Mouse (Mus musculus): ENCODE data around the gene Calm1.

Gene Calm1

DNA sequence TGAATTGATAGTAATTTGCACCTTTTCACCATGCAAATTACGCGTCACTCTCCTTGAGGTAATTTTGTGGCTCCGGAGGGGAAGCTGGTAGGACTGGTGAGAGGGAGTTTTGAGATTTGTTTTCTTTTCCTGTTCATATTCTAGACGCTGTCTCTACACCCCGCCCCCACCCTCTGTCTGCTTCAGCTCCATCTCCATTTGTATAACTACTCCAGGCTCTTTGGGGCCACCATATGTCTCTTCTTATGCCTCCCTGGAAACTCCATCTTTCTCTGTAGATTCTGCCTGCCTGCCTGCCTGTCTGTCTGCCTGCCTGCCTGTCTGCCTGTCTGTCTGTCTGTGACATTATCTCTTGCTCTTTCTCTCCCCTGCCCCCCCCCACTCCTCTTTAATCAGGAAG is 26.8 kb downstream of the Calm1 start:
- no peak for DNase-seq

- DNase-seq: no peak
Observed at GRCm38 (mm10) chr12:100226621-100227020, 27.4 kb downstream of the Calm1 start.

GRCm38 (mm10) chr12:100228041-100228725 is 28.9 kb downstream of the Calm1 start:
- DNase-seq: no peak

DNA sequence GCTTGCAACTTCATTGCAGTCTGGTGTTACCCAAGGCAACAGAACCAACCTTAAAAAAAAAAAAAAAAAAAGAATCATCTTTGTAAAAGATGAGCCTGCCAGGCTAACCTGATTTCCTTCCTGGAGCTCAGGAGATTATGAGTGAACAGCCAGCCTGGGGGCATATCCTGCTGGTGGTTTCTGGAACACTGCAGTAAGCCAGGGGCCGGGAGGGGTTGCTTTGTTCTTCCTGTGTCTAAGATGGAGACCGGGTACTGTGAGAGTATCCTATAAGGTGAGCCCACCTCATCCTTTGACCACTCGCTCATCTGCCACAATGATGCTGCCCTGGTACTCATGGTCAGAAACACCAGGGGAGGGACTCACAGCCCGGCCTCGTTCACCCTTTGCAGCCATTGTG is 35.0 kb downstream of the Calm1 start:
- DNase-seq: no peak

DNA sequence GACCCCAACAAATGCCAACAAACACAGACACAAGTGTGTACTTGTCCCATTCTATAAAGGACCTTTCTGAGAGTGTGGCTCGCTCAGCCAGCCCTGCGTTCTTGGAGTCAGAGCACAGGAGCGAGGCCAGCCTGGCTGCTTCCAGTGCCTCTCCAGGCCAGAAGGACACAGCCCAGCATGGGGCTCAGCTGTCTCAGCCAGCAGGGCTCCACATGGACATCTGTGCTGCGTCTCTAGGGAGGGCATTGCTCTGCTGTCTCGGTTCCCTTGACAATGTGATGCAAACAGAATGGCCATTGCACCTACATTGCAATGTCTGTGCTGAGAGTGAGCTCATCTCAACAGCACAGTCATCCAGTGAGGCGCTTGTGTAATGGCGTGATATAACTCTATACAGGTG is 35.7 kb downstream of the Calm1 start:
- DNase-seq: peak; percentile 54 to 71

- DNase-seq: peak in 1 of 2 experiments; percentile 42
Observed at GRCm38 (mm10) chr12:100235423-100235822, 36.2 kb downstream of the Calm1 start.

GRCm38 (mm10) chr12:100239404-100239803 is 40.2 kb downstream of the Calm1 start:
- DNase-seq: no peak

DNA sequence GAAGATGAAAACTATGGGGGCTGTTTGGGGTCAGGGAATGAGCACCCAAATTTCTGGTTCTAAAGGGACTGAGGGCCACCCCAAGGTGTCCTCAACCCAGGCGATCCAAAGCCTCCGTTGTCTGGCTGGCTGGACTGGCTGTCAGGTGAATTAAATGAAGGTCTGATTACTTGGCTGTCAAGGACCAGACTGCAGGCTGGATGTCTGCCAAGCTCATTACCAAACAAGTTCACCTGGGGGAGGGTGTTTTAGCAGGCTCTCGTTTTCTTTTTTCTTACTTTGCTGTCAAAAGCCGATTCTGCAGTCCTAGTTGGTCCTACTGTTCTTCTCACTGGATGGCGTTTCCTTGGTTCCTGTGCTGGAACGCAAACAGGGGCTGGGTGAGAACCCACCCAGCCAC is 40.6 kb downstream of the Calm1 start:
- peak; percentile 60 to 63 for DNase-seq

DNA sequence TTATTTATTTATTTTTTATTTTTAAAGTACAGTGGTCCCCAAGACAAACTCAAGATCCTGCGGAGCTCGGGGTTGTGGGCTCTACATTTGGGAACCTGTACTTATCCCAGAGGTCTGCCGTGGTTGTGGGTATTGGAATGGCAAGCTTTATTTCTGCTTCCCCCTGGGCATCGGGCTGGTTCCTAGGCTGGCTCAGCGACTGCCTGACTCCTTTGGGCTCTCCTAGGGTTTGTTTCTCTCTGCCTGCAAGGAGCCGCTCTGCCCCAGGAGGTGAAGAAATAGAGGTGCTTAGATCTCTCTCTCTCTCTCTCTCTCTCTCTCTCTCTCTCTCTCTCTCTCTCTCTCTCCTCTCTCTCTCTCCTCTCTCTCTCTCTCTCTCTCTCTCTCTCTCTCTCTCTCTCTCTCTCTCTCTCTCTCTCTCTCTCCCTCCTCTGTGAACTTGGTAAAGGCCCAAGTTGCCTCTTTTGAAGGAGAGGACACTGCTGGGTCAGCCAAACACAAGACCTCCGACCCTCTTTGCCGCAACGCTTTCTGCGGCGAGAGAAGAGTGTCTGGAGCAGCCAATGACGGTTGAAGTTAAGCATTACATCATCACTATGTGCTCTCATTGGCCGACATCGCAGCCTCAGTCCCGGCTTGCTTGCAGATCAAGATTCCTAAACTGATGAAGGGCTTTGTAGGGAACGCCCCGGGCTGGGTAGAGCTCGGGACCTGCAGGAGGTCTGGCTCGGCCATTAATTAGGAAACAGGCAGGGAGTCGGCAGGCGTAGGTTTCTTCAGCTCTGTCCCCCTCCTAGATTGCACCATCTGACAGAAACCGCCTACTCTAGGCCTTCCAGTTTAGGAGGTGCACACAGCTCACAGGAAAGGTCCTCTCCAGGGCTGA is 42.9 kb downstream of the Calm1 start:
- peak; percentile 81 to 89 for DNase-seq

GRCm38 (mm10) chr12:100244580-100244979 is 45.3 kb downstream of the Calm1 start:
- DNase-seq: peak; percentile 58 to 65

GRCm38 (mm10) chr12:100249170-100249569 is 49.9 kb downstream of the Calm1 start:
- no peak for DNase-seq

DNA sequence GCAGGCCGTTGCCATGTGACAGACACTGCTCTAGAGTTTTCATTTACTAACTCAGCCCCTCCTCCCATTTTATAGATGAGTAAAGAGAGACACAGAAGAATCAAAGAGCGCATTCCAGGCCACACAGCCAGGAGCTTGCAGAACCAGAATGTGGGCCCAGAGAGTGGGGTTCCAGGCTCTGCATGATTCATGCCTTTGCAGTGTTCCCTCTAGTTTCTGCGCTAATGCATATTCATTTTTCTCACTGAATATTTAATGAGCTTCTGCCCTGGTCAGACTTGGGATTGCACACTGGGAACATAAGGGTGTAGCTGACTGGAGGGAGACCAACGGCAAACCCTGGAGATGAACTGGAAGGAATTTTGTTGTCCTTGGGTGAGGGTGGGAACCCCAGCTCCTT is 55.2 kb downstream of the Calm1 start:
- no peak for DNase-seq

- no peak for DNase-seq
Observed at GRCm38 (mm10) chr12:100255441-100255949, 56.3 kb downstream of the Calm1 start.

GRCm38 (mm10) chr12:100257779-100258178 is 58.5 kb downstream of the Calm1 start:
- no peak for DNase-seq
